Mouse (Mus musculus): ENCODE data around the gene Ddx24. TPM values are rescaled to one million over a fixed set of nuclear protein-coding genes. Genes with fewer than 3 reads are reported as not detected.

The Ddx24 gene
- polyA plus RNA-seq, 1 experiment, result 85.0 TPM

DNA sequence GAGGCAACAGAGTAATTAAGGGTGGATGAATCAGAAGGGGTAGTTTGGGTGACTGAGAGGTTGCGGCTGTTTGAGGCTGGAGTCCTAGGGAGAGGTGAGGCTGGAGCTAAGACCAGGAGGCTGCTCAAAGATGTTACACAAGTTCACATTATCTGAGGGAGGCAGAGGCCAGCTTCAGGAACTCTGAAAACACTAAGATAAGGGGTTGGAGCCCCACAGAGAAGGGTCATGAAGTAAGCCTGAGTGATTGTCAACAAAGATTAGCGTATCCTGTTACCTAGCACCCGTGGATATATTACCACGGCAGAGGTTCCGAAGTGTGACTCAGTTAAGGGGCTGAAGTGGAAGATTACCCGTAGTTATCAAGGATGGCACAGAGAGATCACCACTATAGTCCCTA lies 32.1 kb downstream of the Ddx24 start:
- TF ChIP-seq SRF (IDR thresholded peaks at IDR 0.05; ENCODE audit: control insufficient read depth, insufficient read length, low read depth) (no peak), TCF12 (IDR thresholded peaks at IDR 0.05; ENCODE audit: insufficient read depth, poor library complexity, severe bottlenecking) (no peak), REST (IDR thresholded peaks at IDR 0.05; ENCODE audit: insufficient read depth, insufficient read length) (no peak), TCF3 (IDR thresholded peaks at IDR 0.05; ENCODE audit: insufficient read length, low read depth) (no peak), MYOG (IDR thresholded peaks at IDR 0.05; ENCODE audit: control insufficient read depth in 1 of 3, insufficient read depth in 1 of 3, insufficient read length in 2 of 3, low read depth in 2 of 3) (no peak), POLR2A (IDR thresholded peaks at IDR 0.05; ENCODE audit: insufficient read length, low read depth) (no peak), POLR2AphosphoS2 (IDR thresholded peaks at IDR 0.05; ENCODE audit: insufficient read length, low read depth) (no peak), E2F4 (IDR thresholded peaks at IDR 0.05; ENCODE audit: insufficient read depth) (no peak), USF1 (IDR thresholded peaks at IDR 0.05; ENCODE audit: low read depth) (no peak), CEBPB (IDR thresholded peaks at IDR 0.05; ENCODE audit: insufficient read depth, poor library complexity, severe bottlenecking) (no peak), MYOD1 (IDR thresholded peaks at IDR 0.05; ENCODE audit: control insufficient read depth in 1 of 3, insufficient read length in 2 of 3, low read depth in 2 of 3) (no peak), MAX (IDR thresholded peaks at IDR 0.05; ENCODE audit: low read depth) (no peak)
- Histone ChIP-seq H3K27me3 (ENCODE audit: control insufficient read depth, insufficient read depth, insufficient read length) (no peaks in the 10 kb centered on the region), H3K4me2 (ENCODE audit: low read depth) (no peak overlapping the region), H3K4me3 (no peak overlapping the region), H3ac (ENCODE audit: control insufficient read depth, insufficient read length) (no peak overlapping the region), H3K36me3 (ENCODE audit: control insufficient read depth, insufficient read depth) (no peaks in the 10 kb centered on the region), H3K79me2 (ENCODE audit: control insufficient read depth, insufficient read depth) (no peaks in the 10 kb centered on the region)

- no peak overlapping the region for H3ac ChIP-seq (ENCODE audit: control insufficient read depth, insufficient read length)
- no peak for TF ChIP-seq POLR2AphosphoS2 (IDR thresholded peaks at IDR 0.05; ENCODE audit: insufficient read length, low read depth)
- TF ChIP-seq MAX (IDR thresholded peaks at IDR 0.05; ENCODE audit: low read depth), result no peak
- TF ChIP-seq TCF12 (IDR thresholded peaks at IDR 0.05; ENCODE audit: insufficient read depth, poor library complexity, severe bottlenecking), result no peak
- no peak for TF ChIP-seq POLR2A (IDR thresholded peaks at IDR 0.05; ENCODE audit: insufficient read length, low read depth)
- TF ChIP-seq USF1 (IDR thresholded peaks at IDR 0.05; ENCODE audit: low read depth), result no peak
- TF ChIP-seq TCF3 (IDR thresholded peaks at IDR 0.05; ENCODE audit: insufficient read length, low read depth), result no peak
- H3K36me3 ChIP-seq (ENCODE audit: control insufficient read depth, insufficient read depth), result no peaks in the 10 kb centered on the region
- H3K4me2 ChIP-seq (ENCODE audit: low read depth), result peak overlapping the region; percentile 72
- no peaks in the 10 kb centered on the region for H3K27me3 ChIP-seq (ENCODE audit: control insufficient read depth, insufficient read depth, insufficient read length)
- H3K79me2 ChIP-seq (ENCODE audit: control insufficient read depth, insufficient read depth), result no peaks in the 10 kb centered on the region
- no peak overlapping the region for H3K4me3 ChIP-seq
Observed at GRCm38 (mm10) chr12:103391098-103391497, 34.5 kb downstream of the Ddx24 start.

- no peaks in the 10 kb centered on the region for H3K36me3 ChIP-seq (ENCODE audit: control insufficient read depth, insufficient read depth)
- H3K4me3 ChIP-seq, result peak overlapping the region; percentile 69
- no peaks in the 10 kb centered on the region for H3K27me3 ChIP-seq (ENCODE audit: control insufficient read depth, insufficient read depth, insufficient read length)
- H3K79me2 ChIP-seq (ENCODE audit: control insufficient read depth, insufficient read depth), result no peaks in the 10 kb centered on the region
- no peak for TF ChIP-seq E2F4 (IDR thresholded peaks at IDR 0.05; ENCODE audit: insufficient read depth)
- TF ChIP-seq MYOD1 (IDR thresholded peaks at IDR 0.05; ENCODE audit: control insufficient read depth in 1 of 3, insufficient read length in 2 of 3, low read depth in 2 of 3), result no peak
- no peak for TF ChIP-seq MYOG (IDR thresholded peaks at IDR 0.05; ENCODE audit: control insufficient read depth in 1 of 3, insufficient read depth in 1 of 3, insufficient read length in 2 of 3, low read depth in 2 of 3)
- no peak for TF ChIP-seq TCF12 (IDR thresholded peaks at IDR 0.05; ENCODE audit: insufficient read depth, poor library complexity, severe bottlenecking)
- TF ChIP-seq REST (IDR thresholded peaks at IDR 0.05; ENCODE audit: insufficient read depth, insufficient read length), result no peak
- no peak for TF ChIP-seq MAX (IDR thresholded peaks at IDR 0.05; ENCODE audit: low read depth)
- no peak for TF ChIP-seq TCF3 (IDR thresholded peaks at IDR 0.05; ENCODE audit: insufficient read length, low read depth)
- H3ac ChIP-seq (ENCODE audit: control insufficient read depth, insufficient read length), result peak overlapping the region; percentile 59
- peak overlapping the region; percentile 72 for H3K4me2 ChIP-seq (ENCODE audit: low read depth)
Observed at GRCm38 (mm10) chr12:103389982-103390381, 35.6 kb downstream of the Ddx24 start.

DNA sequence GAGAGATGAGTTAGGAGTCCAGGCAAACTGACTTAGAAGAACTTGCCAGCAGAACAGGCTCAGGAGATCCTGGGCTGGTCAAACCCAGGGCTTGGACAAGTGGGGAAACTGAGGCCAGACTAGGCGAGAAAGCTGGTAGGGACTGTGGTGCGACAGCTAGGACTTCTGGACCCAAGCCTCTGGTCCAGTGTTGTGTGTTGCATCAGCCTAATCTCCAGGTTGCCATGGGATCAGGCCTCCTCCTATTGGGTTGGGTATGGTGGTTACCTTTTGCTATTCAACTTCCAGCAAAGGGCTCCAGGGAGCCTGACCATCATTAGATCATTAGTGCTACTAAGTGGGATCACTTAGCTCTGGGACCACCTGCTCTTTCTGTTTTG lies 36.3 kb downstream of the Ddx24 start:
- H3K27me3 ChIP-seq (ENCODE audit: control insufficient read depth, insufficient read depth, insufficient read length), result no peaks in the 10 kb centered on the region
- H3K4me3 ChIP-seq, result peak overlapping the region; percentile 69

More for the DNA sequence above, 36.3 kb downstream of the Ddx24 start:
- Histone ChIP-seq H3ac (ENCODE audit: control insufficient read depth, insufficient read length) (peak overlapping the region; percentile 59), H3K79me2 (ENCODE audit: control insufficient read depth, insufficient read depth) (no peaks in the 10 kb centered on the region), H3K36me3 (ENCODE audit: control insufficient read depth, insufficient read depth) (no peaks in the 10 kb centered on the region), H3K4me2 (ENCODE audit: low read depth) (peak overlapping the region; percentile 72)
- TF ChIP-seq TCF3 (IDR thresholded peaks at IDR 0.05; ENCODE audit: insufficient read length, low read depth) (no peak), CEBPB (IDR thresholded peaks at IDR 0.05; ENCODE audit: insufficient read depth, poor library complexity, severe bottlenecking) (peak; percentile 32; the same call in 1 of the 2 replicates), POLR2AphosphoS2 (IDR thresholded peaks at IDR 0.05; ENCODE audit: insufficient read length, low read depth) (peak; percentile 62), MAX (IDR thresholded peaks at IDR 0.05; ENCODE audit: low read depth) (no peak), USF1 (IDR thresholded peaks at IDR 0.05; ENCODE audit: low read depth) (no peak), TCF12 (IDR thresholded peaks at IDR 0.05; ENCODE audit: insufficient read depth, poor library complexity, severe bottlenecking) (no peak), MYOG (IDR thresholded peaks at IDR 0.05; ENCODE audit: control insufficient read depth in 1 of 3, insufficient read depth in 1 of 3, insufficient read length in 2 of 3, low read depth in 2 of 3) (no peak), POLR2A (IDR thresholded peaks at IDR 0.05; ENCODE audit: insufficient read length, low read depth) (peak; percentile 66), E2F4 (IDR thresholded peaks at IDR 0.05; ENCODE audit: insufficient read depth) (no peak), REST (IDR thresholded peaks at IDR 0.05; ENCODE audit: insufficient read depth, insufficient read length) (no peak), SRF (IDR thresholded peaks at IDR 0.05; ENCODE audit: control insufficient read depth, insufficient read length, low read depth) (no peak), MYOD1 (IDR thresholded peaks at IDR 0.05; ENCODE audit: control insufficient read depth in 1 of 3, insufficient read length in 2 of 3, low read depth in 2 of 3) (no peak)
